Mouse (Mus musculus) embryo, embryonic 11.5 days (tissue): ENCODE results near the gene Nfu1.

ENCODE experiments used
- DNase-seq: peaks from one replicate; pipeline ENCODE4 v3.0.0-alpha.2; 2012; ENCODE audit warnings: low read depth, low spot score

Gene Nfu1

DNA sequence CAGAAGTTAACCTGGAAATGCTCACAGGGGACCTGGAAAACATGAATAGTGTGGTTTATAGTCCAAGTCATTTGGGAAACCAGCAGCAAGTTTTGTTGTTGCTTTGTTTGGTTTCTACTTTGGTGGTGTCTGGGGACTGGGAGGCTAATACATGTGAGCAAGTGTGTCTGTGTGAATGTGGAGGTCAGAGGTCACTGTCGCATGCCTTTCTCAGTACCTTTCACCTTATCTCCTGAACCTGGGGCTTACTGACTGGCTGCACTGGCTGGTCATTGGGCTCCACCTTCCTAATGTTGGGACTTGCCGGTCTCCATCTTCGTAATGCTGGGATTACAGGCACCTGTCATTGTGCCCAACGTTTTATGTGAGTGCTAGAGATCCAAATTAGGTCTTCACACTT, 61.6 kb downstream of the Nfu1 start:
- no peak for DNase-seq

DNA sequence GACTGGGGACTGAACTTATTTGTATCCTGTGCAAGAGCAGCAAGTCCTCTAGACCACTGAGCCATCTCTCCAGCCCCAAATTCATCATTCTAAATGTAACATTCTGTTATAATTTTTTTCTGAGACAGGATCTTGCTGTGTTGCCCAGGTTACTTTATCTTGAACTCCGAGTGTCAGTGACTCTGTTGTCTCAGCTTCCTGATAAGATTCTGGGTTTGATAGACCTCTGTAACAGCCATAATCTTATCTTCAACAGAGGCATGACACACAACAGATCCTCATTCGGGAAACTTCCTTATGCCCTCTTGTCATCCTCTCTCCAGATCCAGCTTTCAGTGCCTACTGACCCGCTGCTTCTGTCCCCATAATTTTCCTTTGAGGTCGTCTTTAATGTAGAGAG, 63.7 kb downstream of the Nfu1 start:
- no peak for DNase-seq

DNA sequence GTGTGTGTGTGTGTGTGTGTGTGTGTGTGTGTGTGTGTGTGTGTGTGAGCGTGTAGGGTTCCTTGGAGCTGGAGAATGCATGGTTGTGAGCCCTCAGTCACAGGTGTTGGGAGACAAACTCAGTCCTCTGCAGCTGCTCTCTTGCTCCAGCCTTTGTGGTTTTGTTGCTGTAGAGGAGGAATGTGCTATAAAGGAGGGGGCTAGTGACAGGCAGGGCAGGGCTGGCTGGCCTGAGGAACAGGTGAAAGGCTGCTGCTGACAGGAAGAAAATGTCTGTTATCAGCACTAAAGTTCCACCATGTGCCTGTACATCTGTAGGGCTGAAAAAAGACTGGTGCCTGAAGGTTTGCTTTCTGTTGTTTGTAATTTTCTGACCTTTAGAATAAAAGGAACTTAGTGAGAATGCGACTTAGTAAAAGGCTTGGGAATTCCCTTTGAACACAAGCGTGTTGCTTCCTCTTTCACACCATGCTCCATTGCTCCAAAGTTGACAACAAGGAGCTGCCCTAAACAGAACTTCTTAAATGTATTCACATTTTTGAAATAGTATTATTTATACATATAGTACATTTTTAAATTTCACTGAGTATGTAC, 66.2 kb downstream of the Nfu1 start:
- DNase-seq = no peak
